Mouse (Mus musculus): ENCODE results near the gene E130309D02Rik. TPM values are rescaled to one million over a fixed set of nuclear protein-coding genes. Genes with fewer than 3 reads are reported as not detected.
A peak's percentile ranks its signal among the peaks of the same experiment; 100 is the strongest.

Gene E130309D02Rik
- polyA plus RNA-seq, 1 experiment from 2014 or later: 24.0 TPM

DNA sequence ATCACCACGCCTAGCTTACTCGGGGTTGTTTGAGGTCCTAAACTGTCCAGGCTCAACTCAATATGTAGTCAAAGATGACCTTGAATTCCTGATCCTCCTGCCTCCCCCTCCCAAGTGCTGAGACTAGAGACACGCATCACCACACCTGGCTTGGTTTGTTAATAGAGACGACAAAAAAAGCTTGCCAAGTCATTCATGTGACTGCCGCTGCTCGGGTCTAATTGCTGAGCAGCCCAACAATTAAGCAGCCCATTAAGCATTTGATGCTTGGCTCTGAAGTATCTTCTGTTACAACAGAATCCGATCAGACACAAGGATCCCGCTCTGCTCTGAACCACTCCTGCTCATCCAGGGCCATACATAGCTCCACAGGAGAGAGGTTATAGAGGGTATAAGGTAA lies 31.2 kb upstream of the E130309D02Rik start:
- no peak overlapping the region for H3K4me2 ChIP-seq (ENCODE audit: low read depth, low read length)
- WGBS: 76% methylated on average over 8 of the region's 8 CpGs

DNA sequence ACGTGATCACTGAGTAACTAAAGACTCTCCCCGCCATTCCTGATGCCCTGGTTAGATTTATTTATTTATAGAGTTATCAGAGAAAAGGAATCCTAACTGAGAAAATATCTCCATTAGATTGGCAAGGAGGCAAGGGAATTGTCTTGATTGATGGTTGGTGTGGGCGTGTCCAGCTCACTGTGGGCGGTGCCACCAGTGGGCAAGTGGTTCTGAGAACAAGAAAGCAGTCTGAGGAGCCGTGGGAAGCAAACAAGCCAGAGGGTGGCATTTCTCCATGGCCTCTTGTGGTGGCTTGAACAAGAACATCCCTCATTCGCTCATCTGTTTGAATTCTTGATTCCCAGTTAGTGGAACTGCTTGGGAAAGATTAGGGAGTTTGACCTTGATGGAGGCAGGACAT lies 24.4 kb upstream of the E130309D02Rik start:
- Histone ChIP-seq H3K4me1 (ENCODE audit: control insufficient read depth, insufficient read depth, low read length) (no peaks in the 10 kb centered on the region), H3K9me3 (replicated peaks; ENCODE audit: control insufficient read depth, low read length) (no peaks in the 10 kb centered on the region; the same call in 1 of the 2 replicates), H3K27ac (ENCODE audit: low read length) (no peak overlapping the region), H3K27me3 (ENCODE audit: control insufficient read depth, insufficient read depth, low read length) (peaks cover 2% of the 10 kb centered on the region), H3K4me3 (ENCODE audit: low read length) (no peak overlapping the region), H3K36me3 (ENCODE audit: control insufficient read depth, insufficient read depth) (no peaks in the 10 kb centered on the region), H3K4me2 (ENCODE audit: low read depth, low read length) (no peak overlapping the region), H3K9ac (ENCODE audit: low read length) (no peak overlapping the region)
- 37% methylated on average over 6 of the region's 6 CpGs for WGBS
- no peak for ATAC-seq (replicated peaks; ENCODE audit: extremely low read depth, insufficient read depth, low FRiP score)

More for the DNA sequence above, 31.2 kb upstream of the E130309D02Rik start:
- ATAC-seq (replicated peaks; ENCODE audit: extremely low read depth, insufficient read depth, low FRiP score): no peak
- Histone ChIP-seq H3K4me1 (ENCODE audit: control insufficient read depth, insufficient read depth, low read length) (no peaks in the 10 kb centered on the region), H3K9ac (ENCODE audit: low read length) (no peak overlapping the region), H3K9me3 (replicated peaks; ENCODE audit: control insufficient read depth, low read length) (peaks cover 14% of the 10 kb centered on the region), H3K27ac (ENCODE audit: low read length) (no peak overlapping the region), H3K27me3 (ENCODE audit: control insufficient read depth, insufficient read depth, low read length) (no peaks in the 10 kb centered on the region), H3K36me3 (ENCODE audit: control insufficient read depth, insufficient read depth) (no peaks in the 10 kb centered on the region), H3K4me3 (ENCODE audit: low read length) (no peak overlapping the region)

DNA sequence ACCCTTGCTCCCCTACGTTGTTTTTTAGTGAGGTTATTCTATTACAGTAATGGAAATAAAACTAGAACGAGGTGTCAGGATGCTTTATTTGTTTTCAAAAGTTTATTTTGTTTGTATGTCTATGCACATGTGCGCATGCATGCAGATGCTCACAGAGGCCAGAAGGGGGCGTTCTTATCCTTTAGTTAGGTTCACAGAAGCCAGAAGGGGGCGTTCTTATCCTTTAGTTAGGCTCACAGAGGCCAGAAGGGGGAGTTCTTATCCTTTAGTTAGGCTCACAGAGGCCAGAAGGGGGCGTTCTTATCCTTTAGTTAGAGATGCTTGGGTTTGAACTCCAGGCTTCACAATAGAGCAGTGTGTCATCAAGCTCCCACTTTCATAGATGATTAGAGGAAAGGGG lies 21.4 kb upstream of the E130309D02Rik start:
- H3K36me3 ChIP-seq (ENCODE audit: control insufficient read depth, insufficient read depth): no peaks in the 10 kb centered on the region
- H3K4me3 ChIP-seq (ENCODE audit: low read length): no peak overlapping the region
- no peak for ATAC-seq (replicated peaks; ENCODE audit: extremely low read depth, insufficient read depth, low FRiP score)
- H3K4me2 ChIP-seq (ENCODE audit: low read depth, low read length): no peak overlapping the region
- peaks cover 2% of the 10 kb centered on the region for H3K27me3 ChIP-seq (ENCODE audit: control insufficient read depth, insufficient read depth, low read length)
- WGBS: 56% methylated on average over 6 of the region's 6 CpGs
- no peaks in the 10 kb centered on the region for H3K4me1 ChIP-seq (ENCODE audit: control insufficient read depth, insufficient read depth, low read length)
- H3K9me3 ChIP-seq (replicated peaks; ENCODE audit: control insufficient read depth, low read length): no peaks in the 10 kb centered on the region
- H3K9ac ChIP-seq (ENCODE audit: low read length): no peak overlapping the region
- H3K27ac ChIP-seq (ENCODE audit: low read length): no peak overlapping the region

DNA sequence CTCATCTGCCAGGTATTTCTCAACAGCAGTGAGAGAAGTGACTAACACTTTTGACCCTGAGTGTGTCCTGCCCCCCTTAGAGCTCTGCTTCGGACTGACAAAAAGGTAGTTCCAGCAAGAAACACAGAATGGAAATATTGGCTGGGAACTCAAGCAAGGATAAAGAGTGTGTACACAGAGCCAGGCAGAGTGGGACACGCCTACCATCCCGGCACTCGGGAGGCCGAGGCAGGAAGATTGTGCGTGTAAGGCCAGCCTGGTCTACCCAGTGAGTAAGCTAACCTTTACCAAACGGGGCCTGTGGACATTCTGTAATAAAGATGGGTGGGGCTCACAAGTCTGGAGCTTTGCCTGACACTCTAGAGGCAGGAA lies 19.9 kb upstream of the E130309D02Rik start:
- Histone ChIP-seq H3K27ac (ENCODE audit: low read length) (no peak overlapping the region), H3K9me3 (replicated peaks; ENCODE audit: control insufficient read depth, low read length) (no peaks in the 10 kb centered on the region), H3K4me1 (ENCODE audit: control insufficient read depth, insufficient read depth, low read length) (no peaks in the 10 kb centered on the region; the same call in 1 of the 2 replicates), H3K36me3 (ENCODE audit: control insufficient read depth, insufficient read depth) (no peaks in the 10 kb centered on the region), H3K4me3 (ENCODE audit: low read length) (no peak overlapping the region), H3K4me2 (ENCODE audit: low read depth, low read length) (no peak overlapping the region), H3K27me3 (ENCODE audit: control insufficient read depth, insufficient read depth, low read length) (peaks cover 2% of the 10 kb centered on the region), H3K9ac (ENCODE audit: low read length) (no peak overlapping the region)
- no peak for ATAC-seq (replicated peaks; ENCODE audit: extremely low read depth, insufficient read depth, low FRiP score)
- WGBS: 63% methylated on average over 7 of the region's 7 CpGs

GRCm38 (mm10) chr5:143334418-143335088 lies 19.4 kb upstream of the E130309D02Rik start:
- no peak for ATAC-seq (replicated peaks; ENCODE audit: extremely low read depth, insufficient read depth, low FRiP score)
- H3K9me3 ChIP-seq (replicated peaks; ENCODE audit: control insufficient read depth, low read length): no peaks in the 10 kb centered on the region
- H3K27me3 ChIP-seq (ENCODE audit: control insufficient read depth, insufficient read depth, low read length): peaks cover 2% of the 10 kb centered on the region
- no peaks in the 10 kb centered on the region for H3K36me3 ChIP-seq (ENCODE audit: control insufficient read depth, insufficient read depth)
- no peak overlapping the region for H3K4me3 ChIP-seq (ENCODE audit: low read length)
- H3K4me2 ChIP-seq (ENCODE audit: low read depth, low read length): no peak overlapping the region
- H3K27ac ChIP-seq (ENCODE audit: low read length): no peak overlapping the region
- peaks cover 4% of the 10 kb centered on the region for H3K4me1 ChIP-seq (ENCODE audit: control insufficient read depth, insufficient read depth, low read length)
- H3K9ac ChIP-seq (ENCODE audit: low read length): no peak overlapping the region
- WGBS: 64% methylated on average over 14 of the region's 14 CpGs

DNA sequence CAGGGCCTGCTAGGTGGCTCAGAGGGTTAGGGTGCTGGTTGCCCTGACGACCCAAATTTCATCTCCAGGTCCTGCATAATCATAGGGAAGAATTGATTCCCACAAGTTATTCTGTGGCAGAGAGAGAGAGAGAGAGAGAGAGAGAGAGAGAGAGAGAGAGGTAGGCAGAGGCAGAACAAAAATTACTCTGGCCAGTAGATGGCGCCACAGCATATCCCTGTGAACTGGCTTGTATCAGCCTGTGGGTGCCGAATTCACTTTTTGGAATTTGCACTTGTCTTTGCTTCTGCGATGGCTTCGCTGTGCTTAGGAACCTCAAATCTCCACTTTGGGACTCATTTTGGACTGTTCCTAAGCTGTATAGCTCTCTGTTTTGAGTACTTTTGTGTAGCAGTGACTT lies 18.7 kb upstream of the E130309D02Rik start:
- Histone ChIP-seq H3K27me3 (ENCODE audit: control insufficient read depth, insufficient read depth, low read length) (peaks cover 2% of the 10 kb centered on the region), H3K4me2 (ENCODE audit: low read depth, low read length) (peak overlapping the region; percentile 45), H3K4me1 (ENCODE audit: control insufficient read depth, insufficient read depth, low read length) (peaks cover 5% of the 10 kb centered on the region), H3K9ac (ENCODE audit: low read length) (no peak overlapping the region), H3K27ac (ENCODE audit: low read length) (no peak overlapping the region), H3K9me3 (replicated peaks; ENCODE audit: control insufficient read depth, low read length) (no peaks in the 10 kb centered on the region), H3K4me3 (ENCODE audit: low read length) (no peak overlapping the region), H3K36me3 (ENCODE audit: control insufficient read depth, insufficient read depth) (no peaks in the 10 kb centered on the region)
- ATAC-seq (replicated peaks; ENCODE audit: extremely low read depth, insufficient read depth, low FRiP score): no peak
- WGBS: 5% methylated on average over 5 of the region's 5 CpGs

- Histone ChIP-seq H3K27me3 (ENCODE audit: control insufficient read depth, insufficient read depth, low read length) (no peaks in the 10 kb centered on the region), H3K9me3 (replicated peaks; ENCODE audit: control insufficient read depth, low read length) (no peaks in the 10 kb centered on the region), H3K9ac (ENCODE audit: low read length) (peak within 1 kb of the TSS; percentile 88), H3K27ac (ENCODE audit: low read length) (peak within 1 kb of the TSS; percentile 62), H3K36me3 (ENCODE audit: control insufficient read depth, insufficient read depth) (peaks cover 14% of the 10 kb centered on the region), H3K4me3 (ENCODE audit: low read length) (peak within 1 kb of the TSS; percentile 82), H3K4me1 (ENCODE audit: control insufficient read depth, insufficient read depth, low read length) (peaks cover 14% of the 10 kb centered on the region), H3K4me2 (ENCODE audit: low read depth, low read length) (peak within 1 kb of the TSS; percentile 74)
- ATAC-seq (replicated peaks; ENCODE audit: extremely low read depth, insufficient read depth, low FRiP score): peak; percentile 65
- under 1% methylated on average over 57 of the region's 57 CpGs for WGBS
These were observed 13.7 kb upstream of the E130309D02Rik start, which contains the start of gene Zdhhc4 for GRCm38 (mm10) chr5:143328690-143329495. Gene Zdhhc4 (minus strand): TSS chr5:143329256.

DNA sequence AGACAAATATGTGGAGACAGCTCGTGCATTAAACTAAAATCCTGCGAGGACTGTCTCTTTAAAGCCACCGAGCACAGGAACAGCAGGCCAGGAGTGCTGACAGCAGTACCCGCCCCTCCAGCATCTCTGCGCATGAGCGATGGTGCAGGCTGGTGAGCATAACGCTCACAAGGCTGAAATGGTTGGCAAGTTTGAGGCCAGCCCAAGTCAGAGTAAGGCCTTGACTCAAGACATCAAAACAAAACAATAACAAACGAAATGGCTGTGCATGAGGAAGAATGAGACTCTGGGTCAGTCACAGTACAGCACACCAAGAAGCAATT lies 2.1 kb upstream of the E130309D02Rik start:
- Histone ChIP-seq H3K36me3 (ENCODE audit: control insufficient read depth, insufficient read depth) (peaks cover 35% of the 10 kb centered on the region), H3K4me2 (ENCODE audit: low read depth, low read length) (no peak overlapping the region), H3K9me3 (replicated peaks; ENCODE audit: control insufficient read depth, low read length) (no peaks in the 10 kb centered on the region), H3K4me3 (ENCODE audit: low read length) (no peak overlapping the region), H3K27me3 (ENCODE audit: control insufficient read depth, insufficient read depth, low read length) (no peaks in the 10 kb centered on the region), H3K27ac (ENCODE audit: low read length) (no peak overlapping the region), H3K4me1 (ENCODE audit: control insufficient read depth, insufficient read depth, low read length) (peaks cover 16% of the 10 kb centered on the region), H3K9ac (ENCODE audit: low read length) (no peak overlapping the region)
- ATAC-seq (replicated peaks; ENCODE audit: extremely low read depth, insufficient read depth, low FRiP score): no peak
- WGBS: 86% methylated on average over 8 of the region's 8 CpGs

GRCm38 (mm10) chr5:143316605-143317287 lies 1.6 kb upstream of the E130309D02Rik start:
- peaks cover 16% of the 10 kb centered on the region for H3K4me1 ChIP-seq (ENCODE audit: control insufficient read depth, insufficient read depth, low read length)
- no peak overlapping the region for H3K9ac ChIP-seq (ENCODE audit: low read length)
- WGBS: 83% methylated on average over 5 of the region's 5 CpGs
- no peak overlapping the region for H3K27ac ChIP-seq (ENCODE audit: low read length)
- ATAC-seq (replicated peaks; ENCODE audit: extremely low read depth, insufficient read depth, low FRiP score): no peak
- H3K4me2 ChIP-seq (ENCODE audit: low read depth, low read length): no peak overlapping the region
- H3K4me3 ChIP-seq (ENCODE audit: low read length): no peak overlapping the region
- no peaks in the 10 kb centered on the region for H3K27me3 ChIP-seq (ENCODE audit: control insufficient read depth, insufficient read depth, low read length)
- H3K36me3 ChIP-seq (ENCODE audit: control insufficient read depth, insufficient read depth): peaks cover 34% of the 10 kb centered on the region
- no peaks in the 10 kb centered on the region for H3K9me3 ChIP-seq (replicated peaks; ENCODE audit: control insufficient read depth, low read length)

Measured in heart, embryonic 16.5 days (tissue).